Mouse (Mus musculus) adipose tissue, adult 10 weeks (tissue): Measurements from ENCODE around the gene B230307C23Rik. TPM values are rescaled to one million over a fixed set of nuclear protein-coding genes. Genes with fewer than 3 reads are reported as not detected.

Experiments used
- polyA plus RNA-seq: library from polyadenylated mRNA; stranded (reverse); fragments of 350-450 nt; fragmentation: Illumina TruSeq; extraction: RNeasy Lipid Tissue Mini Kit (QIAGEN cat#74804); gene quantifications from one replicate; pipeline ENCODE4 v1.2.3, GENCODE M21; 2014; ENCODE audit warnings: low read depth, low replicate concordance

The B230307C23Rik gene
- polyA plus RNA-seq, result 14.5 TPM

DNA sequence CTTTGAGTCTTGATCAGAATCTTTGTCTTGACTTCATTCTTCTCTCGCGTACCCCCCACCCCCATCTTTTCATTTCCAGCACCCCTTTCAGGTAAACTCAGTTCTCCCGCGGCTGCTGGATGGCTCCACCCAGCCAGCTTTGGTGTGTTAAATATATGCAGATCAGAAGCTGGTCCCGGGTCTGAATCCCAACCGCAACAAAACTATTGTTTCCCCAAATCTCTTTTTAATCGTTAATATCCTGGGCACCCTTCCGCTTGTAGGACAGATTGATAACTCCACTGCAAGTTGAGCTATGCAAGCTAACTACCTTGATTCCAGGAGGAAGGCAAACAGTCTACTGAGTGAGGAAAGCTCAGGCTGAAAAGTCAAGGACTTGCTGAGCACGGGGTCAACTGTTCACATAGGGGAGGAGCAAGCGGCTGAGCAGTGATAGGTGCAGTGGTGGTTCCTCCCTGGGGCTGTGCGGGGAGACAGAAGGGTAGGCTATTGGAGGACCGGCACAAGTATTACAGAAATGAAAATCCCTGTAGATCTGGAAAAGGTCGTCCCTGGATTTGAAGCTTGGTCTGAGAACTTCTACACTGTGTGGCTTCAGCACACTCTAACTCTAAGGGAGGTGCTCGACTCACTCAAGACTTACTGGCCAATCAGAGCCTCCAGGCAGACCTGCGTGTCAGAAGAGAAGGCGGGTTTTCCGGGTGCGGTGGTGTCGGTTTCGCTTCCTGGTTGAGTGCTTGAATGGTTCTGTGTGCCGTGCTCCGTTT, at the start of gene B230307C23Rik:
B230307C23Rik (plus strand) TSS at position 700 of the 767 bp plus-strand sequence.

DNA sequence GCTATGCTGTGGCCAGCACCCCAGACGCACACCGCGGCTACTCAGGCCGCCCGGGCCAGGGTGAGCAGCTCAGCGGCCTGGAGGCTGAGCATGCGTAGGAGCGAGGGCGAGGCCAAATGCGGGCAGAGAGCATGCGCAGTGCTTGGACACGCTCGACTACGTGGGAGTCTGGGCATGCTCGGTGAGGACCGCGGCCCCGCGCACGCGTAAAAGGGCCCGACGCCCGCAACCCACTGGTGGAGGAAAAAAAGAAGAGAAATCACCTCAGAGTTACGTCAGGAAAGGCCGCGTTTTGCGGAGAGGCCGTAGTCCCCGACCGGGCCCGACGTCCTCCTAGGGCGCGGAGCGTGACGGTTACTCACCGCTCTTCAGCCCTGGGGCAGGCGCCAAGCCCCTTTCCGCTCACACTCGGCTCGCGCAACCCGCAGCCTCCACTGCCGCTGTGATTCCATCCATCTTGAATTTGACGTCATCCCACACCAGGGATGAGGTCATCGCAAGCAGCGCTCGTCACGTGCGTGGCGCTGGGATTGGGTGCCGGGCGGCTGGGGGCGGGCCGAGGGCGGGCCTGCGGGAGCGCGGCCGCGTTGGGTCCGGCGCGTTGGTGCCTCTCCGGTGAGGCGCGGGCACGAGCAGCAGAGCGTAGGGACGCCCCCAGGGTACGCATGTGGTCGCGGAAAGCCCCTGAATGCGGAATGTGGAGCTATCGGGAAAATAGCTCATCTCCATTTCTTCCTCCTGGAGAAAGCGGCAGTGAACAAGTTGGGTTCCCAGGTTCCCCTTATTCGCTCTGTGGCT, 34.8 kb upstream of the B230307C23Rik start, which contains the start of the genes C2cd2 and Zbtb21:
C2cd2 (minus strand) TSS at position 448 of the 798 bp plus-strand sequence.
Zbtb21 (minus strand) TSS at position 472 of the 798 bp plus-strand sequence.

Other genes starting within 250 kb of the B230307C23Rik start
- 13.0 TPM for gene Ripk4, start 233.5 kb upstream of the B230307C23Rik start, polyA plus RNA-seq
- gene Prdm15, start 145.5 kb upstream of the B230307C23Rik start, polyA plus RNA-seq, result 4.8 TPM
- gene C2cd2, start 34.7 kb upstream of the B230307C23Rik start, polyA plus RNA-seq, result 11.2 TPM
- 15.2 TPM for gene Zbtb21, start 34.7 kb upstream of the B230307C23Rik start, polyA plus RNA-seq
- gene A630089N07Rik, start 85.1 kb downstream of the B230307C23Rik start, polyA plus RNA-seq, result 7.0 TPM